Mouse (Mus musculus) heart, postnatal 0 days (tissue): ENCODE data around the gene Ppt2.

ENCODE experiments used
- CTCF ChIP-seq: IDR thresholded peaks from 2 replicates; pipeline ENCODE4 v1.5.1; 2016; ENCODE audit warnings: antibody characterized with exemption, control low read depth, low read depth
- EP300 ChIP-seq: IDR thresholded peaks from 2 replicates; pipeline ENCODE4 v1.6.1; 2016; ENCODE audit warnings: antibody characterized with exemption, low read depth

- peak; percentile 63 for TF ChIP-seq CTCF
- TF ChIP-seq EP300: no peak
These were observed 1.6 kb downstream of the Ppt2 start for GRCm38 (mm10) chr17:34626773-34627092.
